Mouse (Mus musculus) adrenal gland, adult 18-20 months (tissue): ENCODE results near the gene Ptprn. TPM values are rescaled to one million over a fixed set of nuclear protein-coding genes. Genes with fewer than 3 reads are reported as not detected.
"Not testable (repeated sequence)": the region's sequence is repeated elsewhere in the genome, so short reads cannot be mapped to it uniquely, and the experiment has no call there.

Experiments used
- DNase-seq, 2 experiments: peaks; one replicate each; pipeline ENCODE4 v3.0.0; 2021 to 2022; ENCODE audit warnings: low spot score in 2 of 2
- total RNA-seq, 2 experiments: library from RNA; stranded (reverse); gene quantifications; 1 replicate in 1 of 2; 2 replicates in 1 of 2; pipeline ENCODE4 v1.2.3; 2021

The Ptprn gene
- total RNA-seq, 2 experiments from 2014 or later = 51.0 to 59.5 TPM

- peak; percentile 86 to 88 for DNase-seq
These were observed 10.3 kb downstream of the Ptprn start for GRCm38 (mm10) chr1:75253849-75254624.

- no peak for DNase-seq
These were observed 11.3 kb downstream of the Ptprn start for GRCm38 (mm10) chr1:75253029-75253428.

GRCm38 (mm10) chr1:75252308-75252707, 12.0 kb downstream of the Ptprn start:
- DNase-seq = no peak

GRCm38 (mm10) chr1:75251112-75251970, 13.0 kb downstream of the Ptprn start:
- peak; percentile 78 to 84 for DNase-seq

- no peak for DNase-seq
These were observed 13.8 kb downstream of the Ptprn start for GRCm38 (mm10) chr1:75250498-75250897.

GRCm38 (mm10) chr1:75248041-75248772, 16.1 kb downstream of the Ptprn start:
- DNase-seq = peak in 1 of 2 experiments; percentile 49

- no peak for DNase-seq
These were observed 17.0 kb downstream of the Ptprn start for GRCm38 (mm10) chr1:75247071-75247930.

GRCm38 (mm10) chr1:75244836-75245235, 19.5 kb downstream of the Ptprn start:
- no peak for DNase-seq

- DNase-seq = no peak
These were observed 20.0 kb downstream of the Ptprn start for GRCm38 (mm10) chr1:75244175-75244826.

- DNase-seq = no peak
These were observed 20.9 kb downstream of the Ptprn start for GRCm38 (mm10) chr1:75243411-75243810.

- no peak for DNase-seq
These were observed 24.7 kb downstream of the Ptprn start for GRCm38 (mm10) chr1:75239591-75239990.

- DNase-seq = peak; percentile 85 to 87
These were observed 27.9 kb downstream of the Ptprn start, which contains the start of gene Dnajb2 for GRCm38 (mm10) chr1:75236117-75237050. Gene Dnajb2, plus strand, starts transcription at chr1:75236406.

- DNase-seq = peak in 1 of 2 experiments; percentile 52
These were observed 29.7 kb downstream of the Ptprn start for GRCm38 (mm10) chr1:75234606-75235005.

- DNase-seq = not testable (repeated sequence)
These were observed 31.8 kb downstream of the Ptprn start for GRCm38 (mm10) chr1:75232489-75232888.

GRCm38 (mm10) chr1:75231664-75232152, 32.6 kb downstream of the Ptprn start, which contains the start of gene A630095N17Rik:
Gene A630095N17Rik, minus strand, starts transcription at chr1:75232102.
- DNase-seq = no peak

- no peak for DNase-seq
These were observed 33.1 kb downstream of the Ptprn start for GRCm38 (mm10) chr1:75231224-75231623.

GRCm38 (mm10) chr1:75230335-75230994, 33.8 kb downstream of the Ptprn start:
- no peak for DNase-seq

- no peak for DNase-seq
These were observed 35.1 kb downstream of the Ptprn start for GRCm38 (mm10) chr1:75229158-75229557.
